Mouse (Mus musculus) adrenal gland, postnatal 10 days (tissue): ENCODE results near the gene Nfatc2. TPM values are rescaled to one million over a fixed set of nuclear protein-coding genes. Genes with fewer than 3 reads are reported as not detected.

Source experiments
- DNase-seq: peaks from one replicate; pipeline ENCODE4 v3.0.0; 2021; ENCODE audit warnings: mixed read lengths
- long read RNA-seq, 2 experiments: library from polyadenylated mRNA; stranded (forward); transcript quantifications; one replicate each; pipeline ENCODE4 v2.0.0; 2021
- total RNA-seq, 2 experiments: library from RNA; stranded (reverse); gene quantifications; 2 replicates each; pipeline ENCODE4 v1.2.3; 2021

Gene Nfatc2
- total RNA-seq = 1 to 10 TPM; 2.7 to 5.0 TPM
- long read RNA-seq, experiment 1, partial matches to known transcripts = 0 of 1 reads
- long read RNA-seq, experiment 1, other reads (novel, unspliced or antisense) = 1 of 1 reads
- long read RNA-seq, experiment 2, partial matches to known transcripts = 0 of 2 reads
- long read RNA-seq, experiment 2, other reads (novel, unspliced or antisense) = 2 of 2 reads

- DNase-seq = peak; percentile 82
Observed at GRCm38 (mm10) chr2:168601491-168602386, at the start of gene Nfatc2. Gene Nfatc2, minus strand, starts transcription at chr2:168601657.

- DNase-seq = no peak
Observed at GRCm38 (mm10) chr2:168648171-168648570, 46.7 kb upstream of the Nfatc2 start.

GRCm38 (mm10) chr2:168644855-168645254 is 43.4 kb upstream of the Nfatc2 start:
- no peak for DNase-seq

GRCm38 (mm10) chr2:168643524-168644177 is 42.2 kb upstream of the Nfatc2 start:
- no peak for DNase-seq

- no peak for DNase-seq
Observed at GRCm38 (mm10) chr2:168642187-168642586, 40.7 kb upstream of the Nfatc2 start.

GRCm38 (mm10) chr2:168640460-168640859 is 39.0 kb upstream of the Nfatc2 start:
- DNase-seq = no peak

- DNase-seq = no peak
Observed at GRCm38 (mm10) chr2:168634881-168635280, 33.4 kb upstream of the Nfatc2 start.

- DNase-seq = peak; percentile 33
Observed at GRCm38 (mm10) chr2:168633301-168633816, 31.9 kb upstream of the Nfatc2 start.

- DNase-seq = no peak
Observed at GRCm38 (mm10) chr2:168632543-168632942, 31.1 kb upstream of the Nfatc2 start.

- peak; percentile 90 for DNase-seq
Observed at GRCm38 (mm10) chr2:168628787-168629186, 27.3 kb upstream of the Nfatc2 start.

- DNase-seq = no peak
Observed at GRCm38 (mm10) chr2:168627829-168628770, 26.6 kb upstream of the Nfatc2 start.

- DNase-seq = no peak
Observed at GRCm38 (mm10) chr2:168626385-168626784, 24.9 kb upstream of the Nfatc2 start.

GRCm38 (mm10) chr2:168625091-168625490 is 23.6 kb upstream of the Nfatc2 start:
- DNase-seq = no peak

- no peak for DNase-seq
Observed at GRCm38 (mm10) chr2:168621111-168621802, 19.8 kb upstream of the Nfatc2 start.

GRCm38 (mm10) chr2:168618205-168618717 is 16.8 kb upstream of the Nfatc2 start:
- no peak for DNase-seq

GRCm38 (mm10) chr2:168615160-168615559 is 13.7 kb upstream of the Nfatc2 start:
- DNase-seq = peak; percentile 29

GRCm38 (mm10) chr2:168614170-168614872 is 12.9 kb upstream of the Nfatc2 start:
- DNase-seq = peak; percentile 23

GRCm38 (mm10) chr2:168613092-168613880 is 11.8 kb upstream of the Nfatc2 start:
- no peak for DNase-seq

GRCm38 (mm10) chr2:168610941-168611340 is 9.5 kb upstream of the Nfatc2 start:
- DNase-seq = no peak
